Mouse (Mus musculus): ENCODE results near the gene Rpl22l1. TPM values are rescaled to one million over a fixed set of nuclear protein-coding genes. Genes with fewer than 3 reads are reported as not detected.

Gene Rpl22l1
- polyA plus RNA-seq, 1 experiment: 8.4 TPM

GRCm38 (mm10) chr3:28780994-28781393 lies 24.2 kb upstream of the Rpl22l1 start, which contains the start of gene Eif5a2:
Gene Eif5a2 (plus strand): TSS chr3:28781276.
- peak; percentile 87 for DNase-seq
- H3K4me1 ChIP-seq (ENCODE audit: control insufficient read depth, insufficient read depth, low read length): peaks cover 3% of the 10 kb centered on the region; the same call in 1 of the 2 replicates
- H3K4me3 ChIP-seq (replicated peaks; ENCODE audit: extremely low read depth, low read depth, low read length): peak within 1 kb of the TSS; percentile 48
- TF ChIP-seq CTCF (IDR thresholded peaks at IDR 0.05; ENCODE audit: insufficient read depth, low read length) (no peak), POLR2A (IDR thresholded peaks at IDR 0.05; ENCODE audit: borderline replicate concordance, extremely low read depth, low read depth, low read length) (no peak)
- 3% methylated on average over 33 of the region's 46 CpGs for WGBS

GRCm38 (mm10) chr3:28781422-28781821 lies 23.8 kb upstream of the Rpl22l1 start:
- TF ChIP-seq POLR2A (IDR thresholded peaks at IDR 0.05; ENCODE audit: borderline replicate concordance, extremely low read depth, low read depth, low read length): no peak
- TF ChIP-seq CTCF (IDR thresholded peaks at IDR 0.05; ENCODE audit: insufficient read depth, low read length): no peak
- Histone ChIP-seq H3K4me3 (replicated peaks; ENCODE audit: extremely low read depth, low read depth, low read length) (peak overlapping the region; percentile 48), H3K4me1 (ENCODE audit: control insufficient read depth, insufficient read depth, low read length) (peaks cover 3% of the 10 kb centered on the region; the same call in 1 of the 2 replicates)
- WGBS: 1% methylated on average over 40 of the region's 41 CpGs
- DNase-seq: no peak

GRCm38 (mm10) chr3:28781848-28782247 lies 23.4 kb upstream of the Rpl22l1 start:
- H3K4me1 ChIP-seq (ENCODE audit: control insufficient read depth, insufficient read depth, low read length): peaks cover 3% of the 10 kb centered on the region; the same call in 1 of the 2 replicates
- 33% methylated on average over 14 of the region's 14 CpGs for WGBS
- no peak for DNase-seq
- H3K4me3 ChIP-seq (replicated peaks; ENCODE audit: extremely low read depth, low read depth, low read length): peak overlapping the region; percentile 48
- TF ChIP-seq CTCF (IDR thresholded peaks at IDR 0.05; ENCODE audit: insufficient read depth, low read length): no peak
- TF ChIP-seq POLR2A (IDR thresholded peaks at IDR 0.05; ENCODE audit: borderline replicate concordance, extremely low read depth, low read depth, low read length): no peak

DNA sequence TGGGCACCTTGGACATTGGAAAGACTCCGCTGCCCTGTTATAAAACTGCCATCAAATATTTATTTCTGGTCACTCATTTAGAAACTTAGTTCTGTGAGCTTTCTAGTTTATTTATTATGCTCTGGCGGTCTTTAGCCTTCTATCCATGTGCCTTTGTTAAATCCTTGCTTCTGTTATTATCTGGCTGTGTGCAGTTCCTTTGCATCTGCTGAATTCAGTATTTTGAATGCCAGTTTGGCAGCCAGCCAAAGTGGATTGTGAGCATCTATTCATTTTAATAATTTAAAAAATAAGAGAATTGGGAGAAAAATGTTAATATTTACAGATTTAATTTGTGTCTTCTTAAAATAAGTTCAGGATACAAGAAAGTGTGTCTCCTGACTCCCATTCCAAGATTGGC lies 21.1 kb upstream of the Rpl22l1 start:
- H3K4me3 ChIP-seq (replicated peaks; ENCODE audit: extremely low read depth, low read depth, low read length): no peak overlapping the region
- peaks cover 3% of the 10 kb centered on the region; the same call in 1 of the 2 replicates for H3K4me1 ChIP-seq (ENCODE audit: control insufficient read depth, insufficient read depth, low read length)
- WGBS: 89% methylated on average over 2 of the region's 2 CpGs
- TF ChIP-seq POLR2A (IDR thresholded peaks at IDR 0.05; ENCODE audit: borderline replicate concordance, extremely low read depth, low read depth, low read length): no peak
- no peak for TF ChIP-seq CTCF (IDR thresholded peaks at IDR 0.05; ENCODE audit: insufficient read depth, low read length)
- DNase-seq: no peak

- Histone ChIP-seq H3K4me3 (replicated peaks; ENCODE audit: extremely low read depth, low read depth, low read length) (no peak overlapping the region), H3K4me1 (ENCODE audit: control insufficient read depth, insufficient read depth, low read length) (no peaks in the 10 kb centered on the region)
- no peak for TF ChIP-seq POLR2A (IDR thresholded peaks at IDR 0.05; ENCODE audit: borderline replicate concordance, extremely low read depth, low read depth, low read length)
- no peak for TF ChIP-seq CTCF (IDR thresholded peaks at IDR 0.05; ENCODE audit: insufficient read depth, low read length)
- WGBS: 82% methylated on average over 7 of the region's 7 CpGs
- no peak for DNase-seq
These were observed 10.4 kb upstream of the Rpl22l1 start for GRCm38 (mm10) chr3:28794835-28795234.

- Histone ChIP-seq H3K4me1 (ENCODE audit: control insufficient read depth, insufficient read depth, low read length) (peaks cover 3% of the 10 kb centered on the region; the same call in 1 of the 2 replicates), H3K4me3 (replicated peaks; ENCODE audit: extremely low read depth, low read depth, low read length) (no peak overlapping the region)
- no peak for DNase-seq
- 87% methylated on average over 4 of the region's 4 CpGs for WGBS
- TF ChIP-seq CTCF (IDR thresholded peaks at IDR 0.05; ENCODE audit: insufficient read depth, low read length) (no peak), POLR2A (IDR thresholded peaks at IDR 0.05; ENCODE audit: borderline replicate concordance, extremely low read depth, low read depth, low read length) (no peak)
These were observed 2.9 kb downstream of the Rpl22l1 start for GRCm38 (mm10) chr3:28808039-28808643.

- 60% methylated on average over 4 of the region's 4 CpGs for WGBS
- DNase-seq: no peak
These were observed 6.2 kb downstream of the Rpl22l1 start for GRCm38 (mm10) chr3:28811441-28811840.

DNA sequence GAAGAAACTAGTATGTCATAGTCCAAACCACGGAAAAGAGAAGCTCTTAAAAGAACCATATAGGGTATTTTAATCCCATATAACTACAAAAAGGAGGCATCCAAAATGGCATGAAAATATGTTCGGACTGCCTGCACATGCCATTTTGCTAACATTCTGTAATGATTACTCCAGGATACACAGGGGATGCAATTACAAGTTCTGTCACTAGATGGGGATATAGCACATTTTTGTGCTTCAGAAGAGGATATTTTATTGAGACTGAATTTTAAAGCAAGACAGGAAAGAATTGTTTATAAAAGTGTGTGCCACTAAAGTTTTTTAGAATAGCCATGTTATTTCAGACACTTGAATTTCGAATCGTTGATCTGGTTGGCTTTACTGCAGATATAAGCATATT lies 9.1 kb downstream of the Rpl22l1 start:
- Histone ChIP-seq H3K4me1 (ENCODE audit: control insufficient read depth, insufficient read depth, low read length) (no peaks in the 10 kb centered on the region), H3K4me3 (replicated peaks; ENCODE audit: extremely low read depth, low read depth, low read length) (no peak overlapping the region)
- WGBS: 4% methylated on average over 4 of the region's 4 CpGs
- peak; percentile 33; the same call in 1 of the 2 replicates for TF ChIP-seq CTCF (IDR thresholded peaks at IDR 0.05; ENCODE audit: insufficient read depth, low read length)
- no peak for TF ChIP-seq POLR2A (IDR thresholded peaks at IDR 0.05; ENCODE audit: borderline replicate concordance, extremely low read depth, low read depth, low read length)
- no peak for DNase-seq

More at GRCm38 (mm10) chr3:28811441-28811840, 6.2 kb downstream of the Rpl22l1 start:
- no peak for TF ChIP-seq CTCF (IDR thresholded peaks at IDR 0.05; ENCODE audit: insufficient read depth, low read length)
- TF ChIP-seq POLR2A (IDR thresholded peaks at IDR 0.05; ENCODE audit: borderline replicate concordance, extremely low read depth, low read depth, low read length): no peak
- no peaks in the 10 kb centered on the region for H3K4me1 ChIP-seq (ENCODE audit: control insufficient read depth, insufficient read depth, low read length)
- no peak overlapping the region for H3K4me3 ChIP-seq (replicated peaks; ENCODE audit: extremely low read depth, low read depth, low read length)

GRCm38 (mm10) chr3:28816010-28816540 lies 10.8 kb downstream of the Rpl22l1 start:
- Histone ChIP-seq H3K4me1 (ENCODE audit: control insufficient read depth, insufficient read depth, low read length) (no peaks in the 10 kb centered on the region), H3K4me3 (replicated peaks; ENCODE audit: extremely low read depth, low read depth, low read length) (no peak overlapping the region)
- no peak for DNase-seq
- no peak for TF ChIP-seq CTCF (IDR thresholded peaks at IDR 0.05; ENCODE audit: insufficient read depth, low read length)
- TF ChIP-seq POLR2A (IDR thresholded peaks at IDR 0.05; ENCODE audit: borderline replicate concordance, extremely low read depth, low read depth, low read length): no peak
- 72% methylated on average over 4 of the region's 4 CpGs for WGBS

- DNase-seq: no peak
- Histone ChIP-seq H3K4me3 (replicated peaks; ENCODE audit: extremely low read depth, low read depth, low read length) (no peak overlapping the region), H3K4me1 (ENCODE audit: control insufficient read depth, insufficient read depth, low read length) (no peaks in the 10 kb centered on the region)
- 64% methylated on average over 1 of the region's 1 CpGs for WGBS
- TF ChIP-seq CTCF (IDR thresholded peaks at IDR 0.05; ENCODE audit: insufficient read depth, low read length) (no peak), POLR2A (IDR thresholded peaks at IDR 0.05; ENCODE audit: borderline replicate concordance, extremely low read depth, low read depth, low read length) (no peak)
These were observed 21.0 kb downstream of the Rpl22l1 start for GRCm38 (mm10) chr3:28826272-28826671.

Data from lung, adult 2 months (tissue).